Mouse (Mus musculus) telencephalon, adult 2 months (tissue): ENCODE measurements around the gene Eif2d.
"Not testable (repeated sequence)": the region's sequence is repeated elsewhere in the genome, so short reads cannot be mapped to it uniquely, and the experiment has no call there.

Experiments used
- DNase-seq: peaks from one replicate; pipeline ENCODE4 v3.0.0-alpha.2; 2011; ENCODE audit warnings: low read depth, low spot score

Eif2d gene

GRCm38 (mm10) chr1:131139102-131140095, 13.6 kb upstream of the Eif2d start:
- DNase-seq, result no peak

GRCm38 (mm10) chr1:131141449-131141848, 11.5 kb upstream of the Eif2d start:
- no peak for DNase-seq

GRCm38 (mm10) chr1:131142472-131142871, 10.5 kb upstream of the Eif2d start:
- DNase-seq, result no peak

- not testable (repeated sequence) for DNase-seq
These were observed 7.8 kb upstream of the Eif2d start for GRCm38 (mm10) chr1:131145222-131145621.

GRCm38 (mm10) chr1:131146181-131146614, 6.8 kb upstream of the Eif2d start:
- DNase-seq, result no peak

- DNase-seq, result no peak
These were observed 3.5 kb upstream of the Eif2d start for GRCm38 (mm10) chr1:131149496-131149895.

- DNase-seq, result no peak
These were observed 2.5 kb downstream of the Eif2d start for GRCm38 (mm10) chr1:131155456-131155855.

GRCm38 (mm10) chr1:131159573-131160327, 6.8 kb downstream of the Eif2d start:
- not testable (repeated sequence) for DNase-seq

GRCm38 (mm10) chr1:131161091-131161490, 8.1 kb downstream of the Eif2d start:
- no peak for DNase-seq

GRCm38 (mm10) chr1:131164427-131164826, 11.4 kb downstream of the Eif2d start:
- DNase-seq, result no peak

- DNase-seq, result no peak
These were observed 14.6 kb downstream of the Eif2d start for GRCm38 (mm10) chr1:131167612-131168011.

- no peak for DNase-seq
These were observed 20.0 kb downstream of the Eif2d start for GRCm38 (mm10) chr1:131173001-131173400.

GRCm38 (mm10) chr1:131173809-131174208, 20.8 kb downstream of the Eif2d start:
- DNase-seq, result no peak

- DNase-seq, result no peak
These were observed 21.4 kb downstream of the Eif2d start for GRCm38 (mm10) chr1:131174299-131174861.

GRCm38 (mm10) chr1:131175189-131175588, 22.2 kb downstream of the Eif2d start:
- DNase-seq, result no peak

- no peak for DNase-seq
These were observed 22.8 kb downstream of the Eif2d start for GRCm38 (mm10) chr1:131175819-131176218.

GRCm38 (mm10) chr1:131177249-131177648, 24.3 kb downstream of the Eif2d start:
- DNase-seq, result no peak

GRCm38 (mm10) chr1:131178083-131178482, 25.1 kb downstream of the Eif2d start:
- DNase-seq, result no peak

- no peak for DNase-seq
These were observed 27.4 kb downstream of the Eif2d start for GRCm38 (mm10) chr1:131180386-131180785.

- no peak for DNase-seq
These were observed 28.9 kb downstream of the Eif2d start for GRCm38 (mm10) chr1:131181642-131182527.

- no peak for DNase-seq
These were observed 30.2 kb downstream of the Eif2d start for GRCm38 (mm10) chr1:131183201-131183600.
